Mouse (Mus musculus): ENCODE measurements around the gene Epha8. TPM values are rescaled to one million over a fixed set of nuclear protein-coding genes. Genes with fewer than 3 reads are reported as not detected.

Epha8 gene
- polyA plus RNA-seq, 1 experiment from 2014 or later, result 2.8 TPM

DNA sequence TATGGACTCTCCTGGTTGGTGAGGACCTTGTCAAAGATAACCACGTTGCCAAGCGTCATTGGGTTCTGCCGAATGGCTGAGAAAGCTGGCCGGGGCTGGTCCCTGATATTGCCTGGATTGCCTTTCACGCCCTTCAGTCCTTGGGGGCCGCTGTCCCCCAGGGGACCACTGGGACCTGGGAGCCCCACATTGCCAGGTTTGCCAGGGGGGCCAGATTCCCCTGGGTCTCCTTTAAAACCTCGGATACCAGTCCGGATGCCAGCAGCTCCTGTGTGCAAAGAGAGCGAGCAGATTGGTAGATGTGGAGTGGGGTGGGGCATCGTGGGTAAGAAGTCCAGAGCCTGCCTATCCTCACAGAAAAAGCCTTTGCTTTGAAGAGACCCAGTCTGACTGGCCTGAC lies 60.2 kb downstream of the Epha8 start:
- no peaks in the 10 kb centered on the region for H3K9me3 ChIP-seq (replicated peaks)
- WGBS, result 36% methylated on average over 10 of the region's 10 CpGs
- no peak overlapping the region for H3K4me3 ChIP-seq
- no peak overlapping the region for H3K27ac ChIP-seq
- no peak for ATAC-seq (ENCODE audit: low FRiP score)
- peaks cover 60% of the 10 kb centered on the region for H3K27me3 ChIP-seq
- H3K36me3 ChIP-seq, result no peaks in the 10 kb centered on the region
- no peak overlapping the region for H3K4me2 ChIP-seq (replicated peaks)
- H3K4me1 ChIP-seq, result peaks cover 11% of the 10 kb centered on the region
- no peak overlapping the region for H3K9ac ChIP-seq

GRCm38 (mm10) chr4:136895861-136896260 lies 60.8 kb downstream of the Epha8 start:
- Histone ChIP-seq H3K36me3 (no peaks in the 10 kb centered on the region), H3K4me1 (peaks cover 11% of the 10 kb centered on the region), H3K9me3 (replicated peaks) (no peaks in the 10 kb centered on the region), H3K4me2 (replicated peaks) (peak overlapping the region; percentile 31; the same call in 1 of the 2 replicates), H3K4me3 (0 out of 2 replicates have a peak overlapping the region, but pooled peaks have one; percentile 1), H3K27me3 (peaks cover 63% of the 10 kb centered on the region), H3K9ac (no peak overlapping the region), H3K27ac (no peak overlapping the region)
- 6% methylated on average over 15 of the region's 15 CpGs for WGBS
- ATAC-seq (ENCODE audit: low FRiP score), result no peak

GRCm38 (mm10) chr4:136894821-136895220 lies 61.8 kb downstream of the Epha8 start:
- no peak overlapping the region for H3K9ac ChIP-seq
- WGBS, result 72% methylated on average over 4 of the region's 4 CpGs
- H3K4me2 ChIP-seq (replicated peaks), result no peak overlapping the region
- H3K4me3 ChIP-seq, result no peak overlapping the region
- H3K27ac ChIP-seq, result no peak overlapping the region
- no peaks in the 10 kb centered on the region for H3K9me3 ChIP-seq (replicated peaks)
- H3K27me3 ChIP-seq, result peaks cover 68% of the 10 kb centered on the region
- no peaks in the 10 kb centered on the region for H3K36me3 ChIP-seq
- ATAC-seq (ENCODE audit: low FRiP score), result 0 out of 2 replicates have a peak, but pooled peaks have one; percentile 5
- H3K4me1 ChIP-seq, result peaks cover 11% of the 10 kb centered on the region

GRCm38 (mm10) chr4:136893691-136894543 lies 62.7 kb downstream of the Epha8 start:
- Histone ChIP-seq H3K27ac (no peak overlapping the region), H3K4me2 (replicated peaks) (no peak overlapping the region), H3K4me1 (peaks cover 11% of the 10 kb centered on the region), H3K36me3 (no peaks in the 10 kb centered on the region), H3K27me3 (peaks cover 68% of the 10 kb centered on the region), H3K9me3 (replicated peaks) (no peaks in the 10 kb centered on the region), H3K4me3 (no peak overlapping the region), H3K9ac (no peak overlapping the region)
- ATAC-seq (ENCODE audit: low FRiP score), result peak; percentile 62
- WGBS, result 8% methylated on average over 9 of the region's 9 CpGs

DNA sequence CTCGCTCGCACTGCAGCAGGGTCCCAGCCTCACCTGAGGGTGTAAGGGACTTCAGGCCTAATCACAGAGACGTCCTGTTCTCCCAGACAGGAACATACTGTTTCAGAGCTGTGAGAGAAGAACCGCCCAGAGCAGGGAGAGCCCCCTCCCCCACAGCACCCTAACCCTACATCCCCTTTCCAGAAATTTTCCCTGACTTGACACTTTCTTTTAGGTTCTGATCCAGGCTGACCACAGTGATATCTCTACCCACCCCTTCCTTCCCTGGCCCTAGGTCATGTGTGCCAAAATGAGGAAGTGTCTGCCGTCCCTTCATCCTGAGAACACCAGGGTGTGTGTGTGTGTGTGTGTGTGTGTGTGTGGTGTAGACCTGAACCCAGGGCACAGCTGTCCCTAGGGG lies 63.8 kb downstream of the Epha8 start, which contains the start of gene C1qc:
C1qc (minus strand) TSS at position 255 of the 400 bp plus-strand sequence.
- no peak for ATAC-seq (ENCODE audit: low FRiP score)
- Histone ChIP-seq H3K4me3 (no peak within 1 kb of the TSS), H3K4me2 (replicated peaks) (no peak within 1 kb of the TSS), H3K27me3 (peaks cover 68% of the 10 kb centered on the region), H3K4me1 (peaks cover 11% of the 10 kb centered on the region), H3K9me3 (replicated peaks) (no peaks in the 10 kb centered on the region), H3K9ac (peak within 1 kb of the TSS; percentile 9; the same call in 1 of the 2 replicates), H3K36me3 (no peaks in the 10 kb centered on the region), H3K27ac (no peak within 1 kb of the TSS)
- 59% methylated on average over 5 of the region's 5 CpGs for WGBS

- Histone ChIP-seq H3K27ac (no peak overlapping the region), H3K36me3 (no peaks in the 10 kb centered on the region), H3K9ac (peak overlapping the region; percentile 9; the same call in 1 of the 2 replicates), H3K4me2 (replicated peaks) (no peak overlapping the region), H3K4me3 (no peak overlapping the region), H3K4me1 (peaks cover 11% of the 10 kb centered on the region), H3K9me3 (replicated peaks) (no peaks in the 10 kb centered on the region), H3K27me3 (peaks cover 64% of the 10 kb centered on the region)
- ATAC-seq (ENCODE audit: low FRiP score), result no peak
- 68% methylated on average over 7 of the region's 7 CpGs for WGBS
Observed at GRCm38 (mm10) chr4:136892371-136892770, 64.2 kb downstream of the Epha8 start.

DNA sequence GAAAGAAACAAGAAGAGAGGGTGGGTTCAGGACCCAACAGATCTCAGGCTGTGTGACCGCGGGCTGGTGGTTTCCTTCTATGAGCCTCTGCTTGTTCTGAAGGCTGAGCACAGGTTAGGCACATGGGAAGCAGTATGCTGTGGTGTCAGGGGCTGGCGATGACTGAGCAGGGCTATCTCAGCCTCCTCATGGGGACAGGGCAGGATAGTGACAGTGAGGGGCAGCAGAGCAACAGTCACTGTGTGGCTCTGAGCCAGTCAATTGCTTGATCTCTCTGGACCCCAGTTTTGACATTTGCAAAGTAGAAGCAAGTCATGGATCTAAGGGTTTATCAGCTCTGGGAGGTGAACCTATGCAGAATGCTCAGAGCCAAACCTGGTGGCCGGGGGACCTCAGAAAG lies 65.5 kb downstream of the Epha8 start:
- Histone ChIP-seq H3K4me1 (peaks cover 15% of the 10 kb centered on the region), H3K9ac (no peak overlapping the region), H3K9me3 (replicated peaks) (no peaks in the 10 kb centered on the region), H3K27me3 (peaks cover 52% of the 10 kb centered on the region), H3K4me3 (no peak overlapping the region), H3K27ac (no peak overlapping the region), H3K36me3 (no peaks in the 10 kb centered on the region), H3K4me2 (replicated peaks) (no peak overlapping the region)
- 86% methylated on average over 4 of the region's 4 CpGs for WGBS
- ATAC-seq (ENCODE audit: low FRiP score), result no peak

DNA sequence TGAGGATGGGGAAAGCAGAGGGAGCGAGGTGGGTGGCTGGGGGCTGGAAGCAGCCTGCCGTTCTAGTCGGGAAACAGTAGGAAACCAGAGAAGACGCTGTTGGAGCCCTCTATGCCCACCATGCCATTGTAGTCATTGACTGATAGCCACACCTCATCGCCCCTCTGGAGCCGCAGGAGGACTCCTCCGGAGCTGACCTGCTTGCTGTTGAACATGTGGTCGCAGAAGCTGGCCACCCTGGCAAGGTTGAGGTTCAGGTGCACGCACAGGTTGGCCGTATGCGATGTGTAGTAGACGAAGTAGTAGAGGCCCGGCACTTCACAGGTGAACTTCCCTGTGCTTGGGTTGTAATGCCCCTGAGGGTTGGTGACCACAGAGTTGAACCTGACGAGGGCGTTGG lies 66.6 kb downstream of the Epha8 start:
- no peaks in the 10 kb centered on the region for H3K36me3 ChIP-seq
- 82% methylated on average over 15 of the region's 15 CpGs for whole genome bisulfite sequencing
- H3K4me1 ChIP-seq, result peaks cover 15% of the 10 kb centered on the region; the same call in 1 of the 2 replicates
- ATAC-seq (ENCODE audit: low FRiP score), result no peak
- no peaks in the 10 kb centered on the region for H3K9me3 ChIP-seq (replicated peaks)
- peaks cover 43% of the 10 kb centered on the region for H3K27me3 ChIP-seq
- no peak overlapping the region for H3K27ac ChIP-seq
- H3K4me2 ChIP-seq (replicated peaks), result no peak overlapping the region
- H3K9ac ChIP-seq, result no peak overlapping the region
- no peak overlapping the region for H3K4me3 ChIP-seq

DNA sequence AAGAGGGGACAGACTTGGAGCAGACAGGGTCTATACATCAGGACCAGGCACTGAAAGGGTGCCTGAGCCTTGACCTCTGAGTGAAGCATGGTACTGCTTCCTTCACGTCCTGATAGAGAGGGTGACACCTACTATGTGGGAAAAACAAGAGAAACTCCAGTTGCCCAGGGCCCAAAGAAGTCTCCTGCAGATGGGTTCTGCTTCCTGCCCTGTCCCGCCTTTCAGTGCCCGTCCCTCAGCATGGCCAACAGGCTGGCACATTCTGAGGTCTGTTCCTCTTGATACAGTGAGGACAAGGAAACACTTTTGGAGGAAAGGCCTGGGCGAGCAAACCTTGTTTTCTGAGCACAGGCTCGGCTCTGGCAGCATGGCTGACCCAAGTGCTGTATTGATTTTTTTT lies 68.9 kb downstream of the Epha8 start:
- no peaks in the 10 kb centered on the region for H3K36me3 ChIP-seq
- H3K9ac ChIP-seq, result no peak overlapping the region
- WGBS, result 71% methylated on average over 5 of the region's 5 CpGs
- no peak overlapping the region for H3K27ac ChIP-seq
- no peak overlapping the region for H3K4me3 ChIP-seq
- peaks cover 12% of the 10 kb centered on the region; the same call in 1 of the 2 replicates for H3K4me1 ChIP-seq
- no peak overlapping the region for H3K4me2 ChIP-seq (replicated peaks)
- peaks cover 22% of the 10 kb centered on the region for H3K27me3 ChIP-seq
- ATAC-seq (ENCODE audit: low FRiP score), result no peak
- no peaks in the 10 kb centered on the region for H3K9me3 ChIP-seq (replicated peaks)

DNA sequence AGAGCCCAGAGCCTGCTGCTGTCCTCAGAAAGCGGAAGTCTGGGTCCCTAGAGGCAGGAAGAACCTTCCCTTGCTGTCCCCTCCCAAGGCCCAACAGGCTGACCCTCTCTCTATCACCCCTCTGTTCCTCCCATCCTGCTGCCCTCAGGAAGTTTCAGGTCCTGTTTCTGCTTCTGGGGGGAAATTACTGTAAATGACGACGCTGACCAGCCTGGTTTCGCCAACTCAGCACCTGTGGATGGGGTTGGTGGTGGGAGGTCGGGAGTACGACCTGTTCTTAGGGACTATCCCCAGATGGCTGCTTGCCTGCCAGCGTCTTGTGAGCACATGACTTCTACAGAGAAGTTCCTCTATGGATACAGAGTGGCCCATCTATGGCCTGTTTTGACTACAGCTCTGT lies 70.5 kb downstream of the Epha8 start, which contains the start of gene C1qb:
C1qb (minus strand) TSS at position 87 of the 400 bp plus-strand sequence.
- Histone ChIP-seq H3K4me1 (peaks cover 12% of the 10 kb centered on the region; the same call in 1 of the 2 replicates), H3K9ac (no peak within 1 kb of the TSS), H3K9me3 (replicated peaks) (no peaks in the 10 kb centered on the region), H3K36me3 (no peaks in the 10 kb centered on the region), H3K27me3 (peaks cover 10% of the 10 kb centered on the region; the same call in 1 of the 2 replicates), H3K4me3 (no peak within 1 kb of the TSS), H3K27ac (peak within 1 kb of the TSS; percentile 30; the same call in 1 of the 2 replicates), H3K4me2 (replicated peaks) (no peak within 1 kb of the TSS)
- WGBS, result 77% methylated on average over 7 of the region's 7 CpGs
- no peak for ATAC-seq (ENCODE audit: low FRiP score)
